Mouse (Mus musculus) forebrain, postnatal 0 days (tissue): ENCODE measurements around the gene Ush2a. TPM values are rescaled to one million over a fixed set of nuclear protein-coding genes. Genes with fewer than 3 reads are reported as not detected.

Source experiments
- ATAC-seq: fragments of 200-750 bp; cut with Nextera tagmentation; 2 replicates; pipeline ENCODE4 v1.8.0; 2017; ENCODE audit warnings: mild to moderate bottlenecking, moderate library complexity
- DNase-seq: peaks from one replicate; pipeline ENCODE4 v3.0.0-alpha.2; 2015
- H3K27ac ChIP-seq: fragments of 300-500 bp; sonication (generic); 2 replicates; pipeline ENCODE4 v1.5.1; 2014; ENCODE audit warnings: low read depth, mild to moderate bottlenecking, antibody characterized with exemption, low read length, moderate library complexity, mixed read lengths
- H3K27me3 ChIP-seq: fragments of 300-500 bp; sonication (generic); 2 replicates; pipeline ENCODE4 v1.6.1; 2014; ENCODE audit warnings: mild to moderate bottlenecking, low read length, mixed read lengths; ENCODE audit not compliant: insufficient read depth
- H3K36me3 ChIP-seq: fragments of 300-500 bp; sonication (generic); 2 replicates; pipeline ENCODE4 v1.6.1; 2014; ENCODE audit warnings: mild to moderate bottlenecking, moderate library complexity; ENCODE audit not compliant: insufficient read depth
- H3K4me1 ChIP-seq: fragments of 300-500 bp; sonication (generic); 2 replicates; pipeline ENCODE4 v1.6.1; 2014; ENCODE audit warnings: antibody characterized with exemption; ENCODE audit not compliant: insufficient read depth
- H3K4me2 ChIP-seq: fragments of 300-500 bp; sonication (generic); 2 replicates; pipeline ENCODE4 v1.6.1; 2014; ENCODE audit warnings: low read depth, mild to moderate bottlenecking, moderate library complexity
- H3K4me3 ChIP-seq: fragments of 300-500 bp; sonication (generic); 2 replicates; pipeline ENCODE4 v1.5.1; 2014; ENCODE audit warnings: low read depth, low read length, mixed read lengths
- H3K9ac ChIP-seq: fragments of 300-500 bp; sonication (generic); 2 replicates; pipeline ENCODE4 v1.6.1; 2014; ENCODE audit warnings: mild to moderate bottlenecking
- H3K9me3 ChIP-seq: fragments of 300-500 bp; sonication (generic); 2 replicates; pipeline ENCODE4 v1.6.1; 2016; ENCODE audit warnings: low read length
- CTCF ChIP-seq: sonication (generic); IDR thresholded peaks from 2 replicates; pipeline ENCODE4 v1.5.1; 2016; ENCODE audit warnings: antibody characterized with exemption, control low read depth, low read depth
- WGBS: fragments of 180-500 bp; shearing (Covaris S2); extraction: QIAGEN DNeasy Blood & Tissue Kit; methylation state at CpG from one replicate; pipeline ENCODE4 v1.1.7; 2014; 5-methylcytosine and 5-hydroxymethylcytosine counted together
- polyA plus RNA-seq: library from polyadenylated mRNA; unstranded; fragments of >200 nt; fragmentation: Nextera tagmentation; extraction: Ambion mirVana; gene quantifications from 2 replicates; pipeline ENCODE4 v1.2.1, GENCODE M21; 2015
- total RNA-seq: library from RNA; depleted of rRNA; stranded (reverse); fragments of >200 nt; gene quantifications from 2 replicates; pipeline ENCODE4 v1.2.3, GENCODE M21; 2014

Gene Ush2a
- total and polyA plus RNA-seq, 2 experiments from 2014 or later, result 0.10 TPM

DNA sequence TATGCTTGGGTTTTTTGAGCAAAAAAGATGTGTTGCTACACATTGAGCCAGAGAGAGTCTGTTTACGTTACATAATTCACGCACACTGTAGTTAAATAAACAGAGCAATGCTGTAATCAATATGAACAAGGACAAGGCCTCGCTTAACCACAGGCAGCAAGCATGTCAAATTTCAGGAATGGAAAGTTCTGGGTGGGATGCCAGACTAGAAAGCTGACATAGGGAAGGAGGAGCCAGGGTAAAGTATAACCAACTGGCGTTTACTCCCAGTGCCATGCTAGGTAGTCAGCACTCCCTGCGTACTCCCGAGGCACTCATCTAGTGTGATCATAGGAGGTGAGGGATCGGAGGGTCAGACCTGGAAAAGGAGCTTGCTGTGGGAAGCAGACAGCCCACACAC lies 553.2 kb downstream of the Ush2a start:
- Histone ChIP-seq H3K4me3 (no peak overlapping the region), H3K9me3 (no peaks in the 10 kb centered on the region), H3K27ac (no peak overlapping the region), H3K4me2 (no peak overlapping the region), H3K9ac (no peak overlapping the region), H3K27me3 (no peaks in the 10 kb centered on the region), H3K4me1 (no peaks in the 10 kb centered on the region), H3K36me3 (no peaks in the 10 kb centered on the region)
- WGBS, result 88% methylated on average over 7 of the region's 7 CpGs
- no peak for TF ChIP-seq CTCF
- no peak for DNase-seq
- ATAC-seq, result no peak

DNA sequence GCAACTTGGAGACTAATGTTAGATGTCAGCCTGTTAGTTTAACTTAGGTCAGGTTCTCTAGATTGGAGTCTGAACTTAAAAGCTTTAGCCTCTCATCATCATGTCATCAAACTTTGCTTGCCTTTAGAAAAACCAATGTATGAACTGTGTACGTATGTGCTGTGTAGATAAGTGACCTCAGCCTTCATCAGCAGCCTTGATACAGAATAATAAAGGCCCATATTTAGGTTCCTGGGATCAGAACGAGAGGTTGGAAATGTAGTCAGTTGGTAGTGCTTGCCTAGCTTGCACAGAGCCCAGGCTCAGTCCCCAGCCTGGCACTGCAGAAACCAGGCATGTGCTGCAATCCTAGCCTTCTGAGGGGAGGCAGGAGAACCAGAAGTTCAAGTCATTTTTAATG lies 562.4 kb downstream of the Ush2a start:
- Histone ChIP-seq H3K4me3 (no peak overlapping the region), H3K4me1 (no peaks in the 10 kb centered on the region), H3K9me3 (no peaks in the 10 kb centered on the region), H3K9ac (no peak overlapping the region), H3K4me2 (no peak overlapping the region), H3K27me3 (no peaks in the 10 kb centered on the region), H3K27ac (no peak overlapping the region), H3K36me3 (no peaks in the 10 kb centered on the region)
- no peak for TF ChIP-seq CTCF
- WGBS, result 95% methylated on average over 2 of the region's 2 CpGs
- DNase-seq, result no peak
- no peak for ATAC-seq

GRCm38 (mm10) chr1:188824878-188825532 lies 563.2 kb downstream of the Ush2a start:
- no peak overlapping the region for H3K27ac ChIP-seq

DNA sequence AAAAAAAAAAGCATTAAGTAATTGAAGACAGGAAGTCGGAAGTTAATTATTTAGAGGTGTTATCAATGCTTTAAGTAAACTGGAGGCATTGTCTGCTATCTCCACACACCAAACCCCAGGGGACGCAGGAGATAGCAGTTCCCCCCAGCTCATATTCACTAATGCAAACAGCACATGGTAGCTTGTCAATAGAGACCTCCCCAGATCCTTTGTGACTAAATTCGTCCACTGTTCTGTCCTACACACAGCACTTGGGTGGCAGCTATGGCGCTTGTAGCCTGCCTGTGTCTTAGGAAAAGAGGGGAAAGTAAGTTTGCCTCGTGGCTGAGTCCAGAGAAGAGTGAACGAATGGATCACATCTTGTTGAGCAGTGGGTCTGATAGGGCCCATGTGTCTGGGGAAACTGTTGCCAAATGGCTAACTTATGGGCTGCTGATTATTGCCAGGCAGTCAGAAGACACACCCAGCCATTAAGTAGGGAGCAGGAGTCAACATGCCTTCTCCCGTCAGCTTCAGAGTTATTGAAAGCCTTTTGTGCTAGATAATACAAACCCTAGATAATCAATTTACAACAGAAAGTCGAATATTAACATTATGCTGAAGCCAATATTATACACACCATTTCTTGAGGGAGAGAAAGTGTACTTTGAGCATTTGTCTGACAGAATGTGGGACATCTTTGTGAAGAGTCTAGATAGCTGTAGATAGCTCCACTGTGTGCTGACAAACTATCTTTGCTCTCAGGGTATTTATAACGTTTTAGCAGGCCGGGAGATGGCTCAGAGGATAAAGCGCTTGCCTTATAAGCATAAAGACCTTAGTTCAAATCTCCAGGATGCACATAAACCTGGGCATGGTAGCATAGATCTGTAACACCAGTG lies 568.9 kb downstream of the Ush2a start:
- Histone ChIP-seq H3K27ac (no peak overlapping the region), H3K27me3 (no peaks in the 10 kb centered on the region), H3K9ac (no peak overlapping the region), H3K36me3 (no peaks in the 10 kb centered on the region), H3K9me3 (no peaks in the 10 kb centered on the region), H3K4me2 (no peak overlapping the region), H3K4me1 (no peaks in the 10 kb centered on the region), H3K4me3 (no peak overlapping the region)
- ATAC-seq (no peak), DNase-seq (no peak)
- 74% methylated on average over 11 of the region's 11 CpGs for WGBS
- no peak for TF ChIP-seq CTCF

More at GRCm38 (mm10) chr1:188824878-188825532, 563.2 kb downstream of the Ush2a start:
- no peak for DNase-seq
- Histone ChIP-seq H3K4me2 (no peak overlapping the region), H3K36me3 (no peaks in the 10 kb centered on the region), H3K9me3 (no peaks in the 10 kb centered on the region), H3K4me3 (no peak overlapping the region), H3K9ac (no peak overlapping the region), H3K27me3 (no peaks in the 10 kb centered on the region), H3K4me1 (no peaks in the 10 kb centered on the region)
- ATAC-seq, result no peak
- no peak for TF ChIP-seq CTCF
- 78% methylated on average over 8 of the region's 8 CpGs for WGBS

DNA sequence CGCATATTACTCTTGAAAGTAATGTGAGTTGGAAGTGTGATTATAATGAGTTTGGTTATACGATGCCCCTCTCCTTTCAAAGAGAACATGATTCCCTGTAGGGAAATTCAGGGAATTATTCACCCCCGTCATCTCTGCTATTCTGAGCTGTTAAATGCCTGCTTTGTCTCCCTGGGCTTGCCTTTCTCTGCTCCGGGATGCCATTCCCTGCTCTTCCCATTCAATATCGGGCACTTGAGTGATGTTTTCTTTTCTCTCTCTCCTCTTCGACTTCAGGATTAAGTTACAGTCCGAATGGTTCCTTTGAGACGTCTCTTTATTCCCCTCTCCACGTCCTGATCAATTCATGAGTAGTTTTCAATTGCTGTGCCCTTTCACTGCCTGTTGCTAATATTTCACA lies 572.1 kb downstream of the Ush2a start:
- Histone ChIP-seq H3K4me3 (no peak overlapping the region), H3K9me3 (no peaks in the 10 kb centered on the region), H3K9ac (no peak overlapping the region), H3K27me3 (no peaks in the 10 kb centered on the region), H3K4me1 (no peaks in the 10 kb centered on the region), H3K36me3 (no peaks in the 10 kb centered on the region), H3K27ac (no peak overlapping the region), H3K4me2 (no peak overlapping the region)
- TF ChIP-seq CTCF, result no peak
- no peak for ATAC-seq
- WGBS, result 7% methylated on average over 9 of the region's 9 CpGs
- no peak for DNase-seq

DNA sequence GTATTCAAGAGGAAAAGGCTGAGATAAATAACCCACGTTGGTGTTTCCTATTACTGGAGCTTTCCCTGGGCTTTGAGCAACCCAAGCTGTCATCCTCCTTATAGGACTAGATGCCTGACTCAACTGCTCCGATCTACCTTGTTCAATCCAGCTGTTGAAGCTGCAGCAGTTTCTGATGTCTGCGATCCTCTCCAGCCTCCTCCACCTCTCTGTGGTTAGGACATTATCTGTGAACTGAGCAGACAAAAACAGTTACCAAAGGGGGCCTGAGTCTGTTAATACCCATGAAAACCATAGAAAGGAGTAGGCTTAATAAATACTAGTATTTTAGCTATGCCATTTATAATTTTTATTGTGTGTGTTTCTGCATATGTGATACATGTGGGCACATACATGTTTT lies 572.9 kb downstream of the Ush2a start:
- Histone ChIP-seq H3K27me3 (no peaks in the 10 kb centered on the region), H3K4me1 (no peaks in the 10 kb centered on the region), H3K36me3 (no peaks in the 10 kb centered on the region), H3K4me3 (no peak overlapping the region), H3K27ac (no peak overlapping the region), H3K4me2 (no peak overlapping the region), H3K9me3 (no peaks in the 10 kb centered on the region), H3K9ac (no peak overlapping the region)
- ATAC-seq (no peak), DNase-seq (no peak)
- TF ChIP-seq CTCF, result no peak
- WGBS, result 86% methylated on average over 3 of the region's 3 CpGs

DNA sequence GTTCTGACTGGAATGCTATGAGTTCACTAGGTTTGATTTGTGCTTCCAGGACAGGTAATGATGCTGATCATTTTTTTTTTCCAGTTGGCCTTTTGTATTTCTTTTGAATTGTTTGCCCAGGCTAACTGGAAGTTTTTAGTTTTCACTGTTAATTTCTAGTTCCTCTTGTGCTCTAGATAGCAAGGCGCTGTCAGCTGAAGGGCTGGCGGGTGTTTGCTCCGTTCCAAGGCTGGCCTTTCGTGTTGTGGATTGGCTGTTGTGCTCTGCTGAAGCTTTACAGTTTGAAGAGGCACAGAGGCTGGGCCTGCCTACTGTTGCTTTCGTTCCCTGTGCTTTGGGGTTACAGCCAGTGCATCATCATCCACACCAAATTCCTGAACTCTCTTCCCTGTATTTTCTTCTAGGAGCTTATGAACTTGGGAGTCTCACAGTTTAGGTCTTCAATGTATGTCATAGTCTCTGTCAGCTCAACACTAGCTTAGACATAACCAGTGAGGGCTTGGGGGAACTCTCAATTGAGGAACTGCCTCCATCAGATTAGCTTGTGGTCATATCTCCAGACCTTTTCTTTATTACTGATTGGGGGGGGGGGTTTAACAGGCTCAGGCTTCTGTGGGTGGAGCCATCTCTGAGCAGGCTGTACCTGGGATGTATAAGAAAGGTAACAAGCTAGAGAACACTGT lies 575.9 kb downstream of the Ush2a start:
- H3K27ac ChIP-seq, result no peak overlapping the region
- H3K4me1 ChIP-seq, result no peaks in the 10 kb centered on the region
- no peak for DNase-seq
- WGBS, result 90% methylated on average over 5 of the region's 5 CpGs
- no peak overlapping the region for H3K4me2 ChIP-seq
- no peak overlapping the region for H3K9ac ChIP-seq
- TF ChIP-seq CTCF, result no peak
- H3K36me3 ChIP-seq, result no peaks in the 10 kb centered on the region
- H3K4me3 ChIP-seq, result no peak overlapping the region
- no peaks in the 10 kb centered on the region for H3K27me3 ChIP-seq
- ATAC-seq, result no peak
- no peaks in the 10 kb centered on the region for H3K9me3 ChIP-seq
